Mouse (Mus musculus) midbrain, embryonic 13.5 days (tissue): ENCODE results near the gene Sgtb. TPM values are rescaled to one million over a fixed set of nuclear protein-coding genes. Genes with fewer than 3 reads are reported as not detected.

ENCODE experiments used
- ATAC-seq: fragments of 200-750 bp; cut with Nextera tagmentation; 2 replicates; pipeline ENCODE4 v1.8.0; 2017; ENCODE audit warnings: mild to moderate bottlenecking, moderate TSS enrichment, moderate library complexity
- H3K27ac ChIP-seq: fragments of 300-500 bp; sonication (generic); 2 replicates; pipeline ENCODE4 v1.5.1; 2015; ENCODE audit warnings: inconsistent platforms, mild to moderate bottlenecking, moderate library complexity
- H3K27me3 ChIP-seq: fragments of 300-500 bp; sonication (generic); 2 replicates; pipeline ENCODE4 v1.6.1; 2015; ENCODE audit warnings: mild to moderate bottlenecking, inconsistent platforms
- H3K36me3 ChIP-seq: fragments of 300-500 bp; sonication (generic); 2 replicates; pipeline ENCODE4 v1.6.1; 2015; ENCODE audit warnings: mild to moderate bottlenecking, inconsistent platforms
- H3K4me1 ChIP-seq: fragments of 300-500 bp; sonication (generic); replicated peaks from 2 replicates; pipeline ENCODE4 v1.6.1; 2015; ENCODE audit warnings: inconsistent platforms
- H3K4me2 ChIP-seq: fragments of 300-500 bp; sonication (generic); replicated peaks from 2 replicates; pipeline ENCODE4 v1.6.1; 2015; ENCODE audit warnings: moderate library complexity, mild to moderate bottlenecking, inconsistent platforms
- H3K4me3 ChIP-seq: fragments of 300-500 bp; sonication (generic); replicated peaks from 2 replicates; pipeline ENCODE4 v1.5.1; 2015; ENCODE audit warnings: mild to moderate bottlenecking, inconsistent platforms
- H3K9ac ChIP-seq: fragments of 300-500 bp; sonication (generic); replicated peaks from 2 replicates; pipeline ENCODE4 v1.6.1; 2015; ENCODE audit warnings: mild to moderate bottlenecking, inconsistent platforms
- H3K9me3 ChIP-seq: fragments of 300-500 bp; sonication (generic); 2 replicates; pipeline ENCODE4 v1.6.1; 2016; ENCODE audit warnings: mild to moderate bottlenecking, inconsistent platforms
- WGBS: fragments of 180-500 bp; shearing (Covaris S2); methylation state at CpG from one replicate; pipeline ENCODE4 v1.1.7; 2015; 5-methylcytosine and 5-hydroxymethylcytosine counted together
- polyA plus RNA-seq: library from polyadenylated mRNA; unstranded; fragments of >200 nt; fragmentation: Nextera tagmentation; extraction: Ambion mirVana; gene quantifications from 2 replicates; pipeline ENCODE4 v1.2.1, GENCODE M21; 2015

The Sgtb gene
- polyA plus RNA-seq, 1 experiment from 2014 or later = 30.7 TPM

DNA sequence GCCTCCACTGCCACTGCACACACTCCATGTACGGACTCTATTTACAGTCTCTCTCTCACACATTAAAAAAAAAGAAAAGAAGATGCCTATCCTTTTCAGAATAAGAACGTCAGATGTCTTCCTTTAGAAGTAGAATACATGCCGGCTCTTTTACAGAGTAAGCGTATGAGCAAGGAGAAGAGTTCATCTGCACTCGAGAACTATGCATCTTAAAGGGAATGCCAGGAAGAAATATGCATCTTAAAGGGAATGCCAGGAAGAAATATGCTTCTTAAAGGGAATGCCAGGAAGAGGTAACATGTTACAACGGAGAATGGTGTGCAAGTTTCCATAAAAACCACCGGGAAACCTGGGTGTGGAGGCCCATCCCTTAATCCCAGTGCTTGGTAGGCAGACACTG, 45.6 kb downstream of the Sgtb start:
- 90% methylated on average over 7 of the region's 7 CpGs for WGBS
- no peak overlapping the region for H3K4me3 ChIP-seq
- H3K27me3 ChIP-seq = no peaks in the 10 kb centered on the region
- H3K9ac ChIP-seq = no peak overlapping the region
- H3K4me1 ChIP-seq = no peaks in the 10 kb centered on the region
- H3K4me2 ChIP-seq = no peak overlapping the region
- H3K9me3 ChIP-seq = no peaks in the 10 kb centered on the region
- ATAC-seq = no peak
- H3K27ac ChIP-seq = no peak overlapping the region
- H3K36me3 ChIP-seq = peaks cover 46% of the 10 kb centered on the region

DNA sequence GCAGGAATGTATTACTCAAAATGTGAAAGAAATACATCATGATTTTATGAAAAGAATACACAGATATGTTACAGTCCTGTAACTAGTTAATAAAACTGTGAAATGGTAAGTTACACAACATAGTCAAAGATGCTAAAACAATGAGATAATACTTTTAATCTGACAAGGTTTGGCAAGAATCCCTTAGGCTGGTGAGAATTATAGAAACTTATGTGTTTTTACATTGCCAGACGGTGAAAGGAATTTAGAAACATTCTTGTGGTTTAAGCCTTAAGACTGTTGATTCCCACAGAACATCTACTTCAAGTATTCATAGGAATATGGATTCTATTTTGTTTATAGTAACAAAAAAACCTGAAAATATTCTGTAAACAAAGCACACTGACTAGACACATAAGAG, 46.1 kb downstream of the Sgtb start:
- Histone ChIP-seq H3K9ac (no peak overlapping the region), H3K4me1 (no peaks in the 10 kb centered on the region), H3K27me3 (no peaks in the 10 kb centered on the region), H3K27ac (no peak overlapping the region), H3K9me3 (no peaks in the 10 kb centered on the region), H3K36me3 (peaks cover 50% of the 10 kb centered on the region), H3K4me3 (no peak overlapping the region), H3K4me2 (no peak overlapping the region)
- ATAC-seq = no peak
- 96% methylated on average over 1 of the region's 1 CpGs for WGBS

DNA sequence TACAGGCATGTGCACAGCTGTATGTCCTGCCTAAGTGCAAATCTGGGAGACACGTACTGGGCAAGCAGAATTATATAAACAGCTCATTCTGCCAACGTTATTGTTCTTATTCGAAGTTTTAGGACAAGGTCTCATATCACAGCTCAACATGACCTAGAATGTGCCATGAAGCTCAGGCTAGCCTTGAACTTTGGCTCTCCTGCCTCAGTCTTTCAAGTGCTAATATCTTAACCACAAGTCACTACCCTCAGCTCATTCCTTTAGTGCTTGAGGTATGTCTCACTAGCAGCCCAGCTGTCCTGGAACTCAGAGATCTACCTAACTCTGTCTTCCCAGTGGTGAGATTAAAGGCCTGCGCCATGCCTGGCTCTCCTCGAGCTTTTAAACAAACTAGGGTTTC, 62.2 kb downstream of the Sgtb start:
- 93% methylated on average over 5 of the region's 5 CpGs for WGBS
- Histone ChIP-seq H3K27ac (no peak overlapping the region), H3K36me3 (peaks cover 30% of the 10 kb centered on the region), H3K4me1 (peaks cover 4% of the 10 kb centered on the region), H3K9ac (no peak overlapping the region), H3K9me3 (no peaks in the 10 kb centered on the region), H3K4me3 (no peak overlapping the region), H3K27me3 (no peaks in the 10 kb centered on the region), H3K4me2 (no peak overlapping the region)
- ATAC-seq = no peak

DNA sequence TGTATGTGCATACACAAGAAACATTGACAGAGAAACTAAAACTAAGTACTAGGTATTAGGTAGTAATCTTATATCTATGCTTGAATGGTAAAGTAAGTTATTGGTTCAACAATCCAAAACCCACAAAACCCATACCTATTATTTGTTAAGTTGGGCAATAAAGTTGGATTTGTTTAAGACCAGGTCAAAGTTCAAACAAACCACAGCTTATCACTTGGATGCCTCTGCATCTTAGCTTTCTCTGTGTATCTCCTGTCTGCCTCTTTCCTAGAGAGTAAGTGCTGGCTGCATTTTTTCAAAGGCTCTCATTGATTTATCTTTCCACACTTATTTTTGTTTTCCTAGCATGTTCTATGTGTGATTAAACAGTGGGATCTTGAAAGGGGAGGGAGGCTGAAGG, 63.0 kb downstream of the Sgtb start:
- peaks cover 28% of the 10 kb centered on the region for H3K36me3 ChIP-seq
- H3K4me3 ChIP-seq = no peak overlapping the region
- no peaks in the 10 kb centered on the region for H3K9me3 ChIP-seq
- no peak for ATAC-seq
- no peak overlapping the region for H3K9ac ChIP-seq
- peaks cover 10% of the 10 kb centered on the region for H3K4me1 ChIP-seq
- no peak overlapping the region for H3K27ac ChIP-seq
- no peak overlapping the region for H3K4me2 ChIP-seq
- H3K27me3 ChIP-seq = no peaks in the 10 kb centered on the region

DNA sequence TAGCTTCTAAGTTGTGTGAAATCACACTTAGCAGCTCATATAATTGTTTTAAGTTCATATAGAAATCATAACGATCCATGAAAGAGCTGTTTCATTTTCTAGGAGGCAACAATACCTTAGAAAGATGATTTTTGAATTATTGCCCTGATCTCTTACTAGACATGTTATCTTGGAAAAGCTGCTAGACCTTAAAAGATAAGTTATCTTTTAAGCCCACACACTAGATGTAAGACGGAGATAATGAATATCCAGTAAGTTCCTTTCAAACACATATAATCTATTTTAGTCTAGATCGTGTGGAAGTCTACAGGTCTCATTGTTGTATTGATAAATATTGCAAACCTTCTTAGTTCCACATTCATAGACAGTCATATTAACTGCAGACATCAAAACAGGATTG, 67.3 kb downstream of the Sgtb start:
- Histone ChIP-seq H3K4me2 (peak overlapping the region; percentile 55), H3K36me3 (peaks cover 15% of the 10 kb centered on the region), H3K4me3 (peak overlapping the region; percentile 32), H3K9ac (peak overlapping the region; percentile 63), H3K4me1 (peaks cover 19% of the 10 kb centered on the region), H3K27me3 (no peaks in the 10 kb centered on the region), H3K9me3 (no peaks in the 10 kb centered on the region), H3K27ac (no peak overlapping the region)
- ATAC-seq = no peak
- WGBS = 83% methylated on average over 3 of the region's 3 CpGs

DNA sequence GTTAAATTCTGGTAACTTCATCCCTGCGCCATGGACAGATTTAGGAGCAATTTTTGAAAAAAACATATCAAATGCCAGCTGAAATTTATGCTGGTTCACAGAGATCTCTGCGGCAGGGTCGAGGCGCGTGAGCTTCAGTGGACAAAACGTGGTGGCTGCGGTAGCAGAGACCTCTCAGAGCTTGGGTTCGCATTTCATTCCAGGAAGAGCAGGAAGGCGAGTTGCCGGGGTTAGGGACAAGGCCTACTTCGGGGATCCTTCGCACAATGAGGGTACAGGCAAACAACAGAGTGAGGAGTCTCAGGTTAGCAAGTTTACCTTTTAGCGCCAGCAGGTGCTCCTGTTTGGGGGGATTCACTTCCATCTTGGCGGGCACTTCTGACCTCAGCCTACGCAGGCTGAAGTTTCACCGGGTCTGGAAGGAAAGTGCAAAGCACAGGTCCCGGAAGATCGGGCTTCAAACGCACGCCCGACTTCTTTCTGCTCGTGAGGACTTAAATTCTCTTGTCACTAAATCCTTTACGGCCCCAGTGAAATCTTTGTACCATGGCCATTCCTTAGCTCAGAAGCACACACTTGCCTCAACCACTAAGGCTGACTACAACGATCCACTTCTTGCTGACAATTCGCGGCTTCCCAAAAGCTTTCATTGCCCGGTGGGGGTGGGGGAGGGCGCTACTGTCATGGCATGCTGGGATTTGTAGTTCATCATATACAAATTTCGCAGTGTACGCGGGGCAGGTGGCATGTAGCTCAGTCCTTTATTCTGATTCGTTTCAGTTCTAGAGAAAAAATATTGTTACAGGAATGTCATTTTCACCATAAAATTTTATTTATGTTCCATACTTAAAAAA, 68.5 kb downstream of the Sgtb start, which contains the start of gene Trappc13:
Trappc13 (minus strand) TSS at position 674 of the 854 bp plus-strand sequence.
- Histone ChIP-seq H3K27ac (peak within 1 kb of the TSS; percentile 84), H3K4me1 (peaks cover 19% of the 10 kb centered on the region), H3K4me2 (peak within 1 kb of the TSS; percentile 88), H3K9ac (peak within 1 kb of the TSS; percentile 94), H3K36me3 (peaks cover 19% of the 10 kb centered on the region), H3K27me3 (no peaks in the 10 kb centered on the region), H3K4me3 (peak within 1 kb of the TSS; percentile 92), H3K9me3 (no peaks in the 10 kb centered on the region)
- 1% methylated on average over 32 of the region's 32 CpGs for WGBS
- peak; percentile 95 for ATAC-seq

DNA sequence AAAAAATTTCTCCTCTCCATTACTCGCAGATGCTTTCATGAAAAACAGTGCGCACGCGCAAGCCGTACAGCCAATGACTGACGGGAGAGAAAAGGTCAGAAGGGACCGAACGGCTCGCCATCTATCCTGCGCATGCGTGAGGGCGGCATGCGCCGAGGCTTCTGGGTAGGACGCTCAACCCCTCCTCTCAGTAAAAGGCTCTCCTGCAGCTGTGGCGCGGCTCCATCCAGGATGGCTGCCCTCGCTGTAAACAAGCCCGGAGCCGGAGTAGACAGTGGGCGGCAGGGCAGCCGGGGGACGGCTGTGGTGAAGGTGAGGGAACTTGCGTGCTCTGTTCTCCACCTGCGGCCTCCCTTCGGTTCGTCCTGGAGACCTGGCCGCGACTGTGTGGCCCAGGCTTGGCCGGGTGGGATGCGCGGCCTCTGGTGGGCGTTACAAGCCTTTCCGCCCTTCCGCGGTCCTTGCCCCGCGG, 69.1 kb downstream of the Sgtb start, which contains the start of gene Trim23:
Trim23 (plus strand) TSS at position 148 of the 472 bp plus-strand sequence.
- peak within 1 kb of the TSS; percentile 84 for H3K27ac ChIP-seq
- no peaks in the 10 kb centered on the region for H3K27me3 ChIP-seq
- peak within 1 kb of the TSS; percentile 88 for H3K4me2 ChIP-seq
- peak; percentile 99 for ATAC-seq
- peaks cover 19% of the 10 kb centered on the region for H3K4me1 ChIP-seq
- under 1% methylated on average over 38 of the region's 38 CpGs for WGBS
- no peaks in the 10 kb centered on the region for H3K9me3 ChIP-seq
- H3K36me3 ChIP-seq = peaks cover 19% of the 10 kb centered on the region
- peak within 1 kb of the TSS; percentile 92 for H3K4me3 ChIP-seq
- H3K9ac ChIP-seq = peak within 1 kb of the TSS; percentile 94

DNA sequence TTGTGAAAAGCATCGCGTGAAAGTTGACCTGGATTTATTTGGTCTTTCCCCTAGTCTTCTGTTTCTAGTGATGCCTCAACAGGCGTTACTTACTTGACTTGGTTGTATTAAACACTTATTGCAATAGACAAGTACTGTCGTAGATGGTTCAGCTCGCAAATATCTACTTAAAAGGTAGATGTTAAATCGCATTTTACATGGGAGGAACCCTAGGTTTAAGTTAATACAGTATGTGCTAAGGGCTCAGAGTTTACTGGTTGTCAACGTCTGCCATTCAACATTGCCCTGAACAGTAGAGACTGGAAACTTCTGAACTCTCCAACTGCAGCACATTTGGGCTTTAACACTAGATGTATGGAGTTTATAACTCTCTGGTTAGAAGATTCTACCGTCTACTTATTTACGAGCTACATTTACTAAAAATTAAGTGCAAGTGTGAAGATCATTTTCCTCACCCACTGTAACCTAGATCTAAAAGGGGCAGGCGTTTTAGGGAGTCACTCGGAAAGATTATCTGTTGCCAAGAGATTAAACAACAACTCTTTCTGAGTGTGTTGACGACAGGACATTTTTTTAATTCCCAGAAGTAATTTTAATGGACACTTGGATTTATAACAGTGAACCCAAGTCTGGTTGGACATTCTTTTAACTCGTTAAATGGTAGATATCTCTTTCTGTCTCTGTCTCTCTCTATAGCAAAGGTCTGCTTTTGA, 69.8 kb downstream of the Sgtb start:
- peak overlapping the region; percentile 92 for H3K4me3 ChIP-seq
- H3K27me3 ChIP-seq = no peaks in the 10 kb centered on the region
- H3K9me3 ChIP-seq = no peaks in the 10 kb centered on the region
- peak overlapping the region; percentile 88 for H3K4me2 ChIP-seq
- H3K4me1 ChIP-seq = peaks cover 19% of the 10 kb centered on the region
- no peak overlapping the region for H3K27ac ChIP-seq
- ATAC-seq = no peak
- H3K9ac ChIP-seq = peak overlapping the region; percentile 94
- WGBS = 21% methylated on average over 13 of the region's 13 CpGs
- peaks cover 20% of the 10 kb centered on the region for H3K36me3 ChIP-seq

DNA sequence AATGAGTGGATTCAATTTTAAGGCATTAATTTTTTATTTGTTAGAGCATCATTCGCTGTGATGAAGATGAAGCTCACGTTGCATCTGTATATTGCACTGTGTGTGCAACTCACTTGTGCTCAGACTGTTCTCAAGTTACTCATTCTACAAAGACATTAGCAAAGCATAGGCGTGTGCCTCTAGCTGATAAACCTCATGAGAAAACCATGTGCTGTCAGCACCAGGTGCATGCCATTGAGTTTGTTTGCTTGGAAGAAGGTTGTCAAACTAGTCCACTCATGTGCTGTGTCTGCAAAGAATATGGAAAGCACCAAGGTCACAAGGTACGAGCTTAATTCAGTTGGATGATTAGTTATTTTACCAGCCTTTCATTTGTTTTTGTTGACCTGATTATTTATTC, 77.8 kb downstream of the Sgtb start:
- Histone ChIP-seq H3K4me2 (no peak overlapping the region), H3K4me1 (no peaks in the 10 kb centered on the region), H3K27ac (no peak overlapping the region), H3K36me3 (peaks cover 33% of the 10 kb centered on the region), H3K9me3 (no peaks in the 10 kb centered on the region), H3K27me3 (no peaks in the 10 kb centered on the region), H3K9ac (no peak overlapping the region), H3K4me3 (no peak overlapping the region)
- WGBS = 95% methylated on average over 4 of the region's 4 CpGs
- ATAC-seq = no peak

Other genes with a start within 250 kb of the Sgtb start
- gene Erbin, start 189.2 kb upstream of the Sgtb start, polyA plus RNA-seq = 12.0 and 12.2 TPM in 2 replicates
- gene Nln, start 127 bp upstream of the Sgtb start, polyA plus RNA-seq = 40.6 and 42.1 TPM in 2 replicates
- gene Trappc13, start 68.7 kb downstream of the Sgtb start, polyA plus RNA-seq = 70.1 and 74.7 TPM in 2 replicates
- gene Trim23, start 69.1 kb downstream of the Sgtb start, polyA plus RNA-seq = 29.6 and 37.2 TPM in 2 replicates
- 28.1 and 36.5 TPM in 2 replicates for gene Cenpk, start 118.9 kb downstream of the Sgtb start, polyA plus RNA-seq
- 9.1 and 10.1 TPM in 2 replicates for gene Ppwd1, start 119.1 kb downstream of the Sgtb start, polyA plus RNA-seq
- gene Adamts6, start 178.1 kb downstream of the Sgtb start, polyA plus RNA-seq = 1.9 TPM in 2 replicates